Mouse (Mus musculus) stomach, embryonic 14.5 days (tissue): ENCODE measurements around the gene Mfsd14b. TPM values are rescaled to one million over a fixed set of nuclear protein-coding genes. Genes with fewer than 3 reads are reported as not detected.

ENCODE experiments used
- ATAC-seq: fragments of 200-750 bp; cut with Nextera tagmentation; 2 replicates; pipeline ENCODE4 v1.8.0; 2017; ENCODE audit warnings: low read depth, moderate TSS enrichment; ENCODE audit not compliant: insufficient number of reproducible peaks, insufficient read depth, low FRiP score
- H3K27ac ChIP-seq: fragments of 300-500 bp; sonication (generic); 2 replicates; pipeline ENCODE4 v1.5.1; 2014; ENCODE audit warnings: mild to moderate bottlenecking, low read length, moderate library complexity, mixed read lengths
- H3K27me3 ChIP-seq: fragments of 300-500 bp; sonication (generic); 2 replicates; pipeline ENCODE4 v1.6.1; 2014; ENCODE audit warnings: low read length, control low read depth, mixed read lengths; ENCODE audit not compliant: control insufficient read depth, insufficient read depth
- H3K36me3 ChIP-seq: fragments of 300-500 bp; sonication (generic); 2 replicates; pipeline ENCODE4 v1.6.1; 2014; ENCODE audit warnings: mild to moderate bottlenecking, control low read depth, low read length, moderate library complexity, mixed read lengths; ENCODE audit not compliant: control insufficient read depth, insufficient read depth
- H3K4me1 ChIP-seq: fragments of 300-500 bp; sonication (generic); 2 replicates; pipeline ENCODE4 v1.6.1; 2014; ENCODE audit warnings: low read length, control low read depth, mixed read lengths; ENCODE audit not compliant: control insufficient read depth, insufficient read depth
- H3K4me2 ChIP-seq: fragments of 300-500 bp; sonication (generic); replicated peaks from 2 replicates; pipeline ENCODE4 v1.6.1; 2014; ENCODE audit warnings: low read depth, low read length, control low read depth
- H3K4me3 ChIP-seq: fragments of 300-500 bp; sonication (generic); 2 replicates; pipeline ENCODE4 v1.5.1; 2014; ENCODE audit warnings: low read depth, low read length, control low read depth
- H3K9ac ChIP-seq: fragments of 300-500 bp; sonication (generic); replicated peaks from 2 replicates; pipeline ENCODE4 v1.6.1; 2014; ENCODE audit warnings: low read depth, mild to moderate bottlenecking, control low read depth, low read length, moderate library complexity, mixed read lengths
- H3K9me3 ChIP-seq: fragments of 300-500 bp; sonication (generic); 2 replicates; pipeline ENCODE4 v1.6.1; 2016; ENCODE audit warnings: low read depth, low read length, control low read depth; ENCODE audit not compliant: control insufficient read depth
- WGBS: fragments of 180-500 bp; shearing (Covaris S2); extraction: QIAGEN DNeasy Blood & Tissue Kit; methylation state at CpG from one replicate; pipeline ENCODE4 v1.1.7; 2014; 5-methylcytosine and 5-hydroxymethylcytosine counted together
- polyA plus RNA-seq: library from polyadenylated mRNA; unstranded; fragments of >200 nt; fragmentation: Nextera tagmentation; extraction: Ambion mirVana; gene quantifications from 2 replicates; pipeline ENCODE4 v1.2.1, GENCODE M21; 2014

Gene Mfsd14b
- polyA plus RNA-seq, 1 experiment from 2014 or later, result 56.2 TPM

DNA sequence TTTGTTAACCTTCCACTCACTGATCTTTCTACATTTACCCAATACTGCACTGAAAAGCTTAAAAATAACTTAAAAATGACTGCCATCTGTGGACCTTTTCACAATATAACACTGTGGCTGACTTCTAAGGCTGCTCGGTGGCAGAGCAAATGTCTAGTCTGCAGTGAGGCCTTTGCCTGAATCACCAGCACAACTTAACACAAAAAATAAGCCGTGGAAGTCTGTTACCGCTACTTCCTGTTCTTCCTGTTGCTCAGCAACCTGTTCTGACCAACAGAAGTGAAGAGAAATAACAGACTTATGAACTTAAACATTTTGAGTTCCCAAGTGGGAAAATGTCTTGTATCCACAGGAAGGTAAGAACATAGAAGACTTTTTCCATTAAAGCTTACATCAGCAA lies 11.5 kb downstream of the Mfsd14b start:
- H3K4me2 ChIP-seq, result no peak overlapping the region
- no peaks in the 10 kb centered on the region for H3K36me3 ChIP-seq
- H3K27me3 ChIP-seq, result no peaks in the 10 kb centered on the region
- no peak overlapping the region for H3K27ac ChIP-seq
- H3K4me3 ChIP-seq, result no peak overlapping the region
- H3K4me1 ChIP-seq, result no peaks in the 10 kb centered on the region
- ATAC-seq, result no peak
- H3K9me3 ChIP-seq, result peaks cover 8% of the 10 kb centered on the region; the same call in 1 of the 2 replicates
- 94% methylated on average over 3 of the region's 3 CpGs for WGBS
- H3K9ac ChIP-seq, result no peak overlapping the region

DNA sequence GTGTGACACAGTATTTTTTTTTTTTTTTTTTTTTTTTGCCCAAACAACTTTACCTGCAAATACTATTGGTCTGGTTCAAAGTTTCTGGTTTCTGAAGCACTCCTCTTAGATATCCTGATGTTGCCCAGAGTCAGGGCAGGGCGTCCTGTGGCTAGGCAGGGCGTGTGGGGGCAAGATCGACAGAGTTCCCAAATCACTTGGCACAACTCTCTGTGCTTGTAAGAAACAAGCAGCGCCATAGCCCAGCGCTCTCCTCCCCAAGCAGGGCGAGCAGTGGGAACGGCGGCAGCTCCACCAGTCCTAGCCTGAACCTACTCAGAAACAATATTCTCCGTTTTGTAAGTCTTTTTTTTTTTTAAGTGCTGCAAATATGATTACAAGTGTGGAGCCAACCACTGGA lies 12.1 kb downstream of the Mfsd14b start:
- 97% methylated on average over 9 of the region's 9 CpGs for WGBS
- no peak for ATAC-seq
- no peaks in the 10 kb centered on the region for H3K4me1 ChIP-seq

GRCm38 (mm10) chr13:65097018-65097417 lies 15.8 kb downstream of the Mfsd14b start:
- Histone ChIP-seq H3K4me1 (no peaks in the 10 kb centered on the region), H3K27me3 (no peaks in the 10 kb centered on the region), H3K4me3 (no peak overlapping the region), H3K9ac (no peak overlapping the region), H3K4me2 (no peak overlapping the region), H3K36me3 (peaks cover 4% of the 10 kb centered on the region; the same call in 1 of the 2 replicates), H3K27ac (no peak overlapping the region), H3K9me3 (no peaks in the 10 kb centered on the region)
- ATAC-seq, result no peak

More for the DNA sequence above, 12.1 kb downstream of the Mfsd14b start:
- H3K4me2 ChIP-seq, result no peak overlapping the region
- no peak overlapping the region for H3K4me3 ChIP-seq
- no peak overlapping the region for H3K9ac ChIP-seq
- no peak overlapping the region for H3K27ac ChIP-seq
- H3K27me3 ChIP-seq, result no peaks in the 10 kb centered on the region
- H3K9me3 ChIP-seq, result peaks cover 4% of the 10 kb centered on the region; the same call in 1 of the 2 replicates
- no peaks in the 10 kb centered on the region for H3K36me3 ChIP-seq

- Histone ChIP-seq H3K4me2 (no peak overlapping the region), H3K4me1 (no peaks in the 10 kb centered on the region), H3K9me3 (no peaks in the 10 kb centered on the region), H3K36me3 (peaks cover 6% of the 10 kb centered on the region; the same call in 1 of the 2 replicates), H3K27me3 (no peaks in the 10 kb centered on the region), H3K27ac (no peak overlapping the region), H3K4me3 (no peak overlapping the region), H3K9ac (no peak overlapping the region)
- ATAC-seq, result no peak
- WGBS, result 94% methylated on average over 4 of the region's 4 CpGs
Observed at GRCm38 (mm10) chr13:65095923-65096322, 16.9 kb downstream of the Mfsd14b start.

DNA sequence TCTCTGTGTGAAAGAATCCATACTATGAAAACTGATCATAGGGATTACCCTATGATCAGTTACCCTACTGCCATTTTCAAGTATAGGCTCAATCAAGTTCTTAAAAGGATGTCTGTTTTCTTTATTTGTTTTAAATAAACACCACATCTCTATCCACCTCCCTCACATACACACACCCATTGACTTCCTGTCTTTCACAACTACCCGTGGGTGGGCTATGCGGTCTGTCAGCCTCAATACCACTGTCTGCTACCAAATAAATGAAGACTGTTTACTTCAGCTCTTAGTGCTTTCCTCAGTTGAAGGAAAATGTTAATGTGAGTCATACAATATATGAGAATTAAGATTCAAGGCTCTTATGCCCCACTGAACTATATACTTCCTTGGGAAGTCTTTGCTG lies 42.8 kb downstream of the Mfsd14b start:
- WGBS, result 86% methylated on average over 2 of the region's 2 CpGs
- peaks cover 11% of the 10 kb centered on the region for H3K36me3 ChIP-seq
- no peak for ATAC-seq
- H3K9me3 ChIP-seq, result no peaks in the 10 kb centered on the region
- H3K9ac ChIP-seq, result no peak overlapping the region
- H3K4me3 ChIP-seq, result no peak overlapping the region
- no peak overlapping the region for H3K27ac ChIP-seq
- no peak overlapping the region for H3K4me2 ChIP-seq
- no peaks in the 10 kb centered on the region for H3K4me1 ChIP-seq
- H3K27me3 ChIP-seq, result no peaks in the 10 kb centered on the region

DNA sequence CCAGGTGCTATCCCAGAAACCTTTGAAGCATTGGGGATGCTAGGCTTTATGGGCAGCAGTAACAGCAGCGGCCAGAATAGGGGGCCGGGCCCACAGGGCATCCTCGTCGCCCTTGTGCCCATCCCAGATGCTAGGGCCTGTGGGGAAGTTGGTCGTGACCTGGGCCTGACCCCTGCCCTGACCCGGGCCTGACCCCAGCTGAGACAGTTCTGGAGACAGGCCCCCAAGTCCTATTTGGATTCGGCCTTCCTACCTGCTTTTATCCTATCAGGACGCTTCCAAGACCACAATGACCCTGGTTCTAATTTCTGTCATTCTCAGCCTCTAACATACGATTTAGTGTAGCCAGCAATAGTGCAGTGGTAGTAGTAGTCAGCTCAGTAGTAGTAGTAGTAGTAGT lies 60.1 kb downstream of the Mfsd14b start, which contains the start of gene Prss47:
TSS of gene Prss47 (minus strand) at position 101 of the 400 bp plus-strand sequence.
- no peak within 1 kb of the TSS for H3K9ac ChIP-seq
- no peaks in the 10 kb centered on the region for H3K36me3 ChIP-seq
- WGBS, result 88% methylated on average over 9 of the region's 9 CpGs
- H3K9me3 ChIP-seq, result no peaks in the 10 kb centered on the region
- H3K4me1 ChIP-seq, result no peaks in the 10 kb centered on the region
- H3K27me3 ChIP-seq, result no peaks in the 10 kb centered on the region
- H3K27ac ChIP-seq, result no peak within 1 kb of the TSS
- H3K4me2 ChIP-seq, result no peak within 1 kb of the TSS
- ATAC-seq, result no peak
- H3K4me3 ChIP-seq, result no peak within 1 kb of the TSS

- Histone ChIP-seq H3K9ac (no peak overlapping the region), H3K4me1 (no peaks in the 10 kb centered on the region), H3K4me3 (no peak overlapping the region), H3K9me3 (no peaks in the 10 kb centered on the region), H3K4me2 (no peak overlapping the region), H3K27ac (no peak overlapping the region), H3K36me3 (no peaks in the 10 kb centered on the region), H3K27me3 (no peaks in the 10 kb centered on the region)
- no peak for ATAC-seq
- 67% methylated on average over 4 of the region's 4 CpGs for WGBS
Observed at GRCm38 (mm10) chr13:65035057-65035456, 77.7 kb downstream of the Mfsd14b start.

GRCm38 (mm10) chr13:65032758-65033157 lies 80.0 kb downstream of the Mfsd14b start, which contains the start of gene Spata31d1c:
Gene Spata31d1c, plus strand, starts transcription at chr13:65033058.
- Histone ChIP-seq H3K4me3 (no peak within 1 kb of the TSS), H3K4me1 (no peaks in the 10 kb centered on the region), H3K36me3 (no peaks in the 10 kb centered on the region), H3K9me3 (no peaks in the 10 kb centered on the region), H3K27me3 (no peaks in the 10 kb centered on the region), H3K9ac (no peak within 1 kb of the TSS), H3K4me2 (no peak within 1 kb of the TSS), H3K27ac (no peak within 1 kb of the TSS)
- ATAC-seq, result no peak
